Mouse (Mus musculus) lung, adult 18-20 months (tissue): ENCODE measurements around the gene Vpreb3.

Experiments
- DNase-seq, 2 experiments: peaks; one replicate each; pipeline ENCODE4 v3.0.0; 2022; ENCODE audit warnings: mixed read lengths in 2 of 2

The Vpreb3 gene

GRCm38 (mm10) chr10:75942736-75943477 lies at the start of gene Vpreb3:
Vpreb3 (plus strand) TSS chr10:75943057.
- DNase-seq = peak; percentile 37 to 68

- peak; percentile 96 for DNase-seq
These were observed 49.6 kb upstream of the Vpreb3 start, which contains the start of gene Derl3 for GRCm38 (mm10) chr10:75893089-75893750. Derl3 (plus strand) TSS chr10:75893413.

GRCm38 (mm10) chr10:75894601-75895000 lies 48.3 kb upstream of the Vpreb3 start:
- DNase-seq = no peak

- no peak for DNase-seq
These were observed 47.1 kb upstream of the Vpreb3 start for GRCm38 (mm10) chr10:75895730-75896129.

- no peak for DNase-seq
These were observed 46.6 kb upstream of the Vpreb3 start for GRCm38 (mm10) chr10:75896208-75896607.

- peak; percentile 70 to 75 for DNase-seq
These were observed 45.5 kb upstream of the Vpreb3 start for GRCm38 (mm10) chr10:75897373-75897772.

GRCm38 (mm10) chr10:75898039-75898564 lies 44.8 kb upstream of the Vpreb3 start:
- no peak for DNase-seq

GRCm38 (mm10) chr10:75898846-75899245 lies 44.0 kb upstream of the Vpreb3 start:
- DNase-seq = peak; percentile 65 to 76

- no peak for DNase-seq
These were observed 38.5 kb upstream of the Vpreb3 start for GRCm38 (mm10) chr10:75904391-75904790.

- no peak for DNase-seq
These were observed 36.0 kb upstream of the Vpreb3 start for GRCm38 (mm10) chr10:75906882-75907281.

- no peak for DNase-seq
These were observed 32.2 kb upstream of the Vpreb3 start for GRCm38 (mm10) chr10:75910698-75911097.

- no peak for DNase-seq
These were observed 29.8 kb upstream of the Vpreb3 start for GRCm38 (mm10) chr10:75913013-75913589.

- DNase-seq = peak in 1 of 2 experiments; percentile 59
These were observed 27.3 kb upstream of the Vpreb3 start for GRCm38 (mm10) chr10:75915557-75915956.

- DNase-seq = no peak
These were observed 26.0 kb upstream of the Vpreb3 start for GRCm38 (mm10) chr10:75916840-75917239.

- DNase-seq = peak; percentile 65 to 70
These were observed 23.8 kb upstream of the Vpreb3 start for GRCm38 (mm10) chr10:75919026-75919425.

GRCm38 (mm10) chr10:75921026-75921725 lies 21.7 kb upstream of the Vpreb3 start, which contains the start of gene Smarcb1:
Smarcb1 (minus strand) TSS chr10:75921617.
- DNase-seq = peak; percentile 94 to 95

- no peak for DNase-seq
These were observed 20.9 kb upstream of the Vpreb3 start for GRCm38 (mm10) chr10:75921726-75922560.

GRCm38 (mm10) chr10:75924324-75924723 lies 18.5 kb upstream of the Vpreb3 start:
- DNase-seq = no peak

GRCm38 (mm10) chr10:75926396-75926795 lies 16.5 kb upstream of the Vpreb3 start:
- no peak for DNase-seq

GRCm38 (mm10) chr10:75930304-75930703 lies 12.6 kb upstream of the Vpreb3 start:
- DNase-seq = peak; percentile 50 to 72

GRCm38 (mm10) chr10:75931311-75931710 lies 11.5 kb upstream of the Vpreb3 start:
- no peak for DNase-seq
